Mouse (Mus musculus): ENCODE measurements at regions not wholly inside any gene's neighbourhood (a gene's known extent, or its start where the extent isn't known, plus 50 kb on each side); places are given as distances from the start of the nearest gene placed in this dataset.

DNA sequence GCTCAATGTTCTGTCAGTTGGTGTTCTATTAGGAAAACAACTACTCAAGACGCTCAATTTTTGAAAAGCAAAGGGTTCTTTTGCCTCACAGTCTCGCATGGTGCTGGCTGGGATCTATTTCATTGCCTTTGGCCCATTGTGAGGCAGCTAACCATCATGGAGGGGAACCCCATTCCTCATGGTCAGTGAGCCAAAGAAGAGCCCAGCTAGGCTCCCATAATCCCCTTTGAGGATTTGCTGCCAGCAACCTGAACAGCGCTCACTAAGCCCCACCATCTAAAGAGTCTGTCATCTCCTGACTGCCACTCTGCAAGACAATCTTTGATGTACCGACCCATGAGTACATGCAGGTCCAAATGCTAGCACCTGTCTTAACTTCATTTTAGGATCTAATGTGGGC lies 53.1 kb upstream of the Galnt7 start:
- DNase-seq: no peak

DNA sequence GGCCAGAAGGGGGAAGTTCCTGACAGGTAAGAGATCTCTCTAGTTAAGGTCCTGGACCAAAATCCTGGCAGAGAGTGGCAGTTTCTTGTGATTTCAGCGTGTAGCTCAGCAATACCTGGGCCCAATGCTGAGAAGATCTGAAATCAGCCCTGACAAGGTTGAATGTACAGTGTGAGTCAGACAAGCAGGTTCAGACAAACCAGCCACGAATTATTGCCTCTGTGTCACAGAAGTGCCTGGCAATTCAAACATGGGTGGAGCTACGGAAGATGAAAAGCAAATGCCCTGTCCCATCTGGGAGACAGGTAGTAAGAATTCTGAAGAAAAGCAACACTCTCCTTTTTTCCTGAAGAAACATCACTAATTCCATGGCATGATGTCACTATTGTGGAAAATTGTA lies 51.3 kb upstream of the Galnt7 start:
- DNase-seq: no peak

- peak in 1 of 2 experiments; percentile 4 for DNase-seq
These were observed 49.7 kb upstream of the Galnt7 start for GRCm38 (mm10) chr8:57702407-57703113.
